Mouse (Mus musculus): Measurements from ENCODE around the gene Btg1. TPM values are rescaled to one million over a fixed set of nuclear protein-coding genes. Genes with fewer than 3 reads are reported as not detected.

Gene Btg1
- polyA plus RNA-seq, 1 experiment from 2014 or later, result 54.7 TPM

- H3K36me3 ChIP-seq (replicated peaks; ENCODE audit: control insufficient read depth, insufficient read depth), result no peaks in the 10 kb centered on the region
- 89% methylated on average over 3 of the region's 3 CpGs for WGBS
- H3K4me1 ChIP-seq (replicated peaks; ENCODE audit: control insufficient read depth, insufficient read depth, low read length), result peaks cover 18% of the 10 kb centered on the region
- no peak overlapping the region for H3K27ac ChIP-seq
- H3K4me3 ChIP-seq (replicated peaks; ENCODE audit: low read length), result no peak overlapping the region
- H3K4me2 ChIP-seq (replicated peaks), result no peak overlapping the region
- H3K27me3 ChIP-seq (ENCODE audit: control insufficient read depth, insufficient read depth, low read length), result no peaks in the 10 kb centered on the region
- ATAC-seq (ENCODE audit: low FRiP score) (no peak), DNase-seq (ENCODE audit: low spot score) (no peak)
- no peak overlapping the region for H3K9ac ChIP-seq
- no peaks in the 10 kb centered on the region for H3K9me3 ChIP-seq (ENCODE audit: control insufficient read depth, low read length)
Observed at GRCm38 (mm10) chr10:96649524-96649923, 32.7 kb downstream of the Btg1 start.

GRCm38 (mm10) chr10:96652372-96652771 is 35.6 kb downstream of the Btg1 start:
- Histone ChIP-seq H3K9ac (no peak overlapping the region), H3K9me3 (ENCODE audit: control insufficient read depth, low read length) (no peaks in the 10 kb centered on the region), H3K36me3 (replicated peaks; ENCODE audit: control insufficient read depth, insufficient read depth) (no peaks in the 10 kb centered on the region), H3K4me2 (replicated peaks) (no peak overlapping the region), H3K27ac (no peak overlapping the region), H3K4me1 (replicated peaks; ENCODE audit: control insufficient read depth, insufficient read depth, low read length) (peaks cover 7% of the 10 kb centered on the region), H3K27me3 (ENCODE audit: control insufficient read depth, insufficient read depth, low read length) (no peaks in the 10 kb centered on the region), H3K4me3 (replicated peaks; ENCODE audit: low read length) (no peak overlapping the region)
- no peak for DNase-seq (ENCODE audit: low spot score)
- 70% methylated on average over 2 of the region's 2 CpGs for WGBS
- ATAC-seq (ENCODE audit: low FRiP score), result peak; percentile 35; the same call in 1 of the 2 replicates

- no peak overlapping the region for H3K4me3 ChIP-seq (replicated peaks; ENCODE audit: low read length)
- WGBS, result 90% methylated on average over 5 of the region's 5 CpGs
- no peaks in the 10 kb centered on the region for H3K36me3 ChIP-seq (replicated peaks; ENCODE audit: control insufficient read depth, insufficient read depth)
- H3K27ac ChIP-seq, result no peak overlapping the region
- no peak overlapping the region for H3K4me2 ChIP-seq (replicated peaks)
- no peak for DNase-seq (ENCODE audit: low spot score)
- H3K9ac ChIP-seq, result no peak overlapping the region
- H3K27me3 ChIP-seq (ENCODE audit: control insufficient read depth, insufficient read depth, low read length), result no peaks in the 10 kb centered on the region
- ATAC-seq (ENCODE audit: low FRiP score), result no peak
- 0 out of 2 replicates have a peak, but pooled peaks cover under 1% of the 10 kb centered on the region for H3K4me1 ChIP-seq (replicated peaks; ENCODE audit: control insufficient read depth, insufficient read depth, low read length)
- no peaks in the 10 kb centered on the region for H3K9me3 ChIP-seq (ENCODE audit: control insufficient read depth, low read length)
Observed at GRCm38 (mm10) chr10:96653030-96653429, 36.2 kb downstream of the Btg1 start.

- DNase-seq (ENCODE audit: low spot score) (no peak), ATAC-seq (ENCODE audit: low FRiP score) (no peak)
- Histone ChIP-seq H3K9ac (no peak overlapping the region), H3K9me3 (ENCODE audit: control insufficient read depth, low read length) (no peaks in the 10 kb centered on the region), H3K4me1 (replicated peaks; ENCODE audit: control insufficient read depth, insufficient read depth, low read length) (no peaks in the 10 kb centered on the region), H3K4me3 (replicated peaks; ENCODE audit: low read length) (no peak overlapping the region), H3K36me3 (replicated peaks; ENCODE audit: control insufficient read depth, insufficient read depth) (no peaks in the 10 kb centered on the region), H3K27me3 (ENCODE audit: control insufficient read depth, insufficient read depth, low read length) (no peaks in the 10 kb centered on the region), H3K4me2 (replicated peaks) (no peak overlapping the region), H3K27ac (no peak overlapping the region)
- 92% methylated on average over 5 of the region's 5 CpGs for WGBS
Observed at GRCm38 (mm10) chr10:96654079-96654478, 37.3 kb downstream of the Btg1 start.

GRCm38 (mm10) chr10:96654576-96654975 is 37.8 kb downstream of the Btg1 start:
- DNase-seq (ENCODE audit: low spot score), result no peak
- ATAC-seq (ENCODE audit: low FRiP score), result no peak
- WGBS, result 75% methylated on average over 7 of the region's 7 CpGs

GRCm38 (mm10) chr10:96655066-96655465 is 38.3 kb downstream of the Btg1 start:
- Histone ChIP-seq H3K4me2 (replicated peaks) (no peak overlapping the region), H3K4me3 (replicated peaks; ENCODE audit: low read length) (no peak overlapping the region), H3K36me3 (replicated peaks; ENCODE audit: control insufficient read depth, insufficient read depth) (no peaks in the 10 kb centered on the region), H3K9me3 (ENCODE audit: control insufficient read depth, low read length) (no peaks in the 10 kb centered on the region), H3K27me3 (ENCODE audit: control insufficient read depth, insufficient read depth, low read length) (no peaks in the 10 kb centered on the region), H3K27ac (no peak overlapping the region), H3K4me1 (replicated peaks; ENCODE audit: control insufficient read depth, insufficient read depth, low read length) (no peaks in the 10 kb centered on the region), H3K9ac (no peak overlapping the region)
- DNase-seq (ENCODE audit: low spot score), result no peak
- ATAC-seq (ENCODE audit: low FRiP score), result no peak
- 64% methylated on average over 2 of the region's 2 CpGs for WGBS

More at GRCm38 (mm10) chr10:96654576-96654975, 37.8 kb downstream of the Btg1 start:
- H3K4me2 ChIP-seq (replicated peaks), result no peak overlapping the region
- no peaks in the 10 kb centered on the region for H3K4me1 ChIP-seq (replicated peaks; ENCODE audit: control insufficient read depth, insufficient read depth, low read length)
- no peak overlapping the region for H3K27ac ChIP-seq
- H3K36me3 ChIP-seq (replicated peaks; ENCODE audit: control insufficient read depth, insufficient read depth), result no peaks in the 10 kb centered on the region
- no peaks in the 10 kb centered on the region for H3K9me3 ChIP-seq (ENCODE audit: control insufficient read depth, low read length)
- no peak overlapping the region for H3K9ac ChIP-seq
- no peaks in the 10 kb centered on the region for H3K27me3 ChIP-seq (ENCODE audit: control insufficient read depth, insufficient read depth, low read length)
- no peak overlapping the region for H3K4me3 ChIP-seq (replicated peaks; ENCODE audit: low read length)

GRCm38 (mm10) chr10:96656176-96656575 is 39.4 kb downstream of the Btg1 start:
- WGBS, result 95% methylated on average over 3 of the region's 3 CpGs
- no peaks in the 10 kb centered on the region for H3K27me3 ChIP-seq (ENCODE audit: control insufficient read depth, insufficient read depth, low read length)
- no peak overlapping the region for H3K27ac ChIP-seq
- no peak for ATAC-seq (ENCODE audit: low FRiP score)
- no peaks in the 10 kb centered on the region for H3K9me3 ChIP-seq (ENCODE audit: control insufficient read depth, low read length)
- no peaks in the 10 kb centered on the region for H3K36me3 ChIP-seq (replicated peaks; ENCODE audit: control insufficient read depth, insufficient read depth)
- H3K4me2 ChIP-seq (replicated peaks), result no peak overlapping the region
- H3K9ac ChIP-seq, result no peak overlapping the region
- no peak for DNase-seq (ENCODE audit: low spot score)
- H3K4me3 ChIP-seq (replicated peaks; ENCODE audit: low read length), result no peak overlapping the region
- no peaks in the 10 kb centered on the region for H3K4me1 ChIP-seq (replicated peaks; ENCODE audit: control insufficient read depth, insufficient read depth, low read length)

GRCm38 (mm10) chr10:96658906-96659305 is 42.1 kb downstream of the Btg1 start:
- H3K36me3 ChIP-seq (replicated peaks; ENCODE audit: control insufficient read depth, insufficient read depth), result no peaks in the 10 kb centered on the region
- no peak overlapping the region for H3K4me3 ChIP-seq (replicated peaks; ENCODE audit: low read length)
- no peak overlapping the region; the same call in 1 of the 2 replicates for H3K27ac ChIP-seq
- DNase-seq (ENCODE audit: low spot score), result no peak
- no peak overlapping the region for H3K4me2 ChIP-seq (replicated peaks)
- 4% methylated on average over 5 of the region's 5 CpGs for whole genome bisulfite sequencing
- H3K9ac ChIP-seq, result no peak overlapping the region
- H3K27me3 ChIP-seq (ENCODE audit: control insufficient read depth, insufficient read depth, low read length), result no peaks in the 10 kb centered on the region
- peak; percentile 62 for ATAC-seq (ENCODE audit: low FRiP score)
- H3K9me3 ChIP-seq (ENCODE audit: control insufficient read depth, low read length), result no peaks in the 10 kb centered on the region
- H3K4me1 ChIP-seq (replicated peaks; ENCODE audit: control insufficient read depth, insufficient read depth, low read length), result no peaks in the 10 kb centered on the region

- Histone ChIP-seq H3K4me1 (replicated peaks; ENCODE audit: control insufficient read depth, insufficient read depth, low read length) (no peaks in the 10 kb centered on the region), H3K9ac (no peak overlapping the region)
Observed at GRCm38 (mm10) chr10:96660280-96660985, 43.6 kb downstream of the Btg1 start.

GRCm38 (mm10) chr10:96662976-96663375 is 46.2 kb downstream of the Btg1 start:
- ATAC-seq (ENCODE audit: low FRiP score), result no peak
- DNase-seq (ENCODE audit: low spot score), result no peak
- no peak overlapping the region for H3K9ac ChIP-seq
- H3K27me3 ChIP-seq (ENCODE audit: control insufficient read depth, insufficient read depth, low read length), result no peaks in the 10 kb centered on the region
- H3K27ac ChIP-seq, result no peak overlapping the region
- no peak overlapping the region for H3K4me3 ChIP-seq (replicated peaks; ENCODE audit: low read length)
- WGBS, result 91% methylated on average over 4 of the region's 4 CpGs
- H3K36me3 ChIP-seq (replicated peaks; ENCODE audit: control insufficient read depth, insufficient read depth), result no peaks in the 10 kb centered on the region
- H3K4me2 ChIP-seq (replicated peaks), result no peak overlapping the region
- H3K9me3 ChIP-seq (ENCODE audit: control insufficient read depth, low read length), result no peaks in the 10 kb centered on the region
- no peaks in the 10 kb centered on the region for H3K4me1 ChIP-seq (replicated peaks; ENCODE audit: control insufficient read depth, insufficient read depth, low read length)

More at GRCm38 (mm10) chr10:96660280-96660985, 43.6 kb downstream of the Btg1 start:
- Histone ChIP-seq H3K4me3 (replicated peaks; ENCODE audit: low read length) (no peak overlapping the region), H3K27me3 (ENCODE audit: control insufficient read depth, insufficient read depth, low read length) (no peaks in the 10 kb centered on the region), H3K4me2 (replicated peaks) (no peak overlapping the region), H3K9me3 (ENCODE audit: control insufficient read depth, low read length) (no peaks in the 10 kb centered on the region), H3K27ac (no peak overlapping the region), H3K36me3 (replicated peaks; ENCODE audit: control insufficient read depth, insufficient read depth) (no peaks in the 10 kb centered on the region)
- 88% methylated on average over 10 of the region's 10 CpGs for WGBS
- no peak for ATAC-seq (ENCODE audit: low FRiP score)
- no peak for DNase-seq (ENCODE audit: low spot score)

Measured in hindbrain, embryonic 14.5 days (tissue).